Mouse (Mus musculus): Measurements from ENCODE around the gene Vps45.

DNA sequence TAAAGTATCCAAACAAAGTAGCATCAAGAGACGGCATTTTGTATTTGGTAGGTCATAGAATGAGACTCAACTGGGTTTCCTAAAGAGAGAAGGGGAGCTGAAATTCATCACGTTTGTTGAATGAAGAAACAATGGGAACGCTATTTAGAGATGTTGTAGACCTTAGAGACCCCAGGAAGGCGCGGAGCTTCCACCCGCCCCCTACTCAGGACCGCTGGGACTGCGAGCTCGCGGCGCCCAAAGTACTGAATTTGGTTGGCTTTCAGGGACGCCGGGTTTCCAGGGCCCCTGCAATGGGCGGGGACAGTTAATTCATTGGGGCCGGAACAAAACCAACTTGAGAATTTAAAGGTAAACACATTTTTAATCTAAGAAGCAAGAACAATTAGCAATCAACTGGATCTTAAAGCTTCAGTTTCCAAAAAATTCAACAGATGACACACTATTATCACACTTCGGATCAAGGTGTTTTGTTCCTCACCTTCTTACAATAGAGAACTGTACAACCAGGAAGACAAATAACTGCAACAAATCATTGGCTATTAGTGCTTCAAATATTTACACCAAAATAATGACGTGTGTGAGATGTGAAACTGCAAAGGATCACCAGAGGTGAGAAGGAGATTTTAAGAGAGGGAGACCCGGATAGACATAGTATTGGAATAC lies at the start of gene Vps45:
- TF ChIP-seq POLR2A (IDR thresholded peaks at IDR 0.05; ENCODE audit: insufficient read depth, low read length) (no peak), CTCF (IDR thresholded peaks at IDR 0.05; ENCODE audit: low read depth, low read length) (no peak), EP300 (IDR thresholded peaks at IDR 0.05; ENCODE audit: insufficient read depth, low read depth, low read length) (no peak)

Data from ES-Bruce4 (cell line).